Mouse (Mus musculus): ENCODE data around the gene Dst. TPM values are rescaled to one million over a fixed set of nuclear protein-coding genes. Genes with fewer than 3 reads are reported as not detected.

The Dst gene
- total and polyA plus RNA-seq, 3 experiments: 0.83 to 1.1 TPM; not detected in 1

- DNase-seq (ENCODE audit: low spot score) (no peak), ATAC-seq (ENCODE audit: extremely low read depth, insufficient number of reproducible peaks, low FRiP score, poor library complexity, severe bottlenecking) (no peak)
- no peaks in the 10 kb centered on the region for H3K9me3 ChIP-seq (replicated peaks)
- no peak for TF ChIP-seq CTCF (IDR thresholded peaks at IDR 0.05; ENCODE audit: low read depth, low read length)
- no peaks in the 10 kb centered on the region for H3K4me1 ChIP-seq (ENCODE audit: insufficient read depth, low read depth, low read length)
- no peaks in the 10 kb centered on the region for H3K36me3 ChIP-seq (replicated peaks)
- no peaks in the 10 kb centered on the region for H3K27me3 ChIP-seq (ENCODE audit: insufficient read depth, low read length)
- H3K4me3 ChIP-seq (ENCODE audit: low read depth, low read length): no peak overlapping the region
These were observed 192.4 kb downstream of the Dst start for GRCm38 (mm10) chr1:34100385-34100784.

- H3K27me3 ChIP-seq (ENCODE audit: insufficient read depth, low read length): no peaks in the 10 kb centered on the region
- no peaks in the 10 kb centered on the region for H3K4me1 ChIP-seq (ENCODE audit: insufficient read depth, low read depth, low read length)
- H3K9me3 ChIP-seq (replicated peaks): no peaks in the 10 kb centered on the region
- ATAC-seq (ENCODE audit: extremely low read depth, insufficient number of reproducible peaks, low FRiP score, poor library complexity, severe bottlenecking) (no peak), DNase-seq (ENCODE audit: low spot score) (no peak)
- H3K4me3 ChIP-seq (ENCODE audit: low read depth, low read length): no peak overlapping the region
- TF ChIP-seq GATA1 (IDR thresholded peaks at IDR 0.05; ENCODE audit: borderline replicate concordance, low read length) (no peak), POLR2AphosphoS5 (IDR thresholded peaks at IDR 0.05; ENCODE audit: insufficient replicate concordance, low read depth, low read length) (no peak), TAL1 (conservative IDR thresholded peaks at IDR 0.05; ENCODE audit: low read depth, low read length) (no peak), GATA2 (IDR thresholded peaks at IDR 0.05; ENCODE audit: borderline replicate concordance, low read depth, low read length) (no peak), CTCF (IDR thresholded peaks at IDR 0.05; ENCODE audit: low read depth, low read length) (no peak)
- H3K36me3 ChIP-seq (replicated peaks): no peaks in the 10 kb centered on the region
These were observed 194.6 kb downstream of the Dst start for GRCm38 (mm10) chr1:34102604-34103003.

GRCm38 (mm10) chr1:34103176-34103575 lies 195.2 kb downstream of the Dst start:
- H3K27me3 ChIP-seq (ENCODE audit: insufficient read depth, low read length): no peaks in the 10 kb centered on the region
- TF ChIP-seq GATA2 (IDR thresholded peaks at IDR 0.05; ENCODE audit: borderline replicate concordance, low read depth, low read length) (no peak), POLR2AphosphoS5 (IDR thresholded peaks at IDR 0.05; ENCODE audit: insufficient replicate concordance, low read depth, low read length) (no peak), GATA1 (IDR thresholded peaks at IDR 0.05; ENCODE audit: borderline replicate concordance, low read length) (no peak), CTCF (IDR thresholded peaks at IDR 0.05; ENCODE audit: low read depth, low read length) (no peak), TAL1 (conservative IDR thresholded peaks at IDR 0.05; ENCODE audit: low read depth, low read length) (no peak)
- H3K9me3 ChIP-seq (replicated peaks): no peaks in the 10 kb centered on the region
- ATAC-seq (ENCODE audit: extremely low read depth, insufficient number of reproducible peaks, low FRiP score, poor library complexity, severe bottlenecking) (no peak), DNase-seq (ENCODE audit: low spot score) (no peak)
- no peak overlapping the region for H3K4me3 ChIP-seq (ENCODE audit: low read depth, low read length)
- H3K4me1 ChIP-seq (ENCODE audit: insufficient read depth, low read depth, low read length): no peaks in the 10 kb centered on the region
- no peaks in the 10 kb centered on the region for H3K36me3 ChIP-seq (replicated peaks)

- Histone ChIP-seq H3K4me1 (ENCODE audit: insufficient read depth, low read depth, low read length) (no peaks in the 10 kb centered on the region), H3K4me3 (ENCODE audit: low read depth, low read length) (no peak overlapping the region), H3K36me3 (replicated peaks) (no peaks in the 10 kb centered on the region), H3K27me3 (ENCODE audit: insufficient read depth, low read length) (no peaks in the 10 kb centered on the region), H3K9me3 (replicated peaks) (no peaks in the 10 kb centered on the region)
- TF ChIP-seq TAL1 (conservative IDR thresholded peaks at IDR 0.05; ENCODE audit: low read depth, low read length) (no peak), CTCF (IDR thresholded peaks at IDR 0.05; ENCODE audit: low read depth, low read length) (no peak), GATA1 (IDR thresholded peaks at IDR 0.05; ENCODE audit: borderline replicate concordance, low read length) (no peak), GATA2 (IDR thresholded peaks at IDR 0.05; ENCODE audit: borderline replicate concordance, low read depth, low read length) (no peak), POLR2AphosphoS5 (IDR thresholded peaks at IDR 0.05; ENCODE audit: insufficient replicate concordance, low read depth, low read length) (no peak)
- no peak for ATAC-seq (ENCODE audit: extremely low read depth, insufficient number of reproducible peaks, low FRiP score, poor library complexity, severe bottlenecking)
- no peak for DNase-seq (ENCODE audit: low spot score)
These were observed 195.7 kb downstream of the Dst start for GRCm38 (mm10) chr1:34103713-34104172.

- TF ChIP-seq POLR2AphosphoS5 (IDR thresholded peaks at IDR 0.05; ENCODE audit: insufficient replicate concordance, low read depth, low read length) (no peak), CTCF (IDR thresholded peaks at IDR 0.05; ENCODE audit: low read depth, low read length) (no peak), TAL1 (conservative IDR thresholded peaks at IDR 0.05; ENCODE audit: low read depth, low read length) (no peak), GATA2 (IDR thresholded peaks at IDR 0.05; ENCODE audit: borderline replicate concordance, low read depth, low read length) (no peak), GATA1 (IDR thresholded peaks at IDR 0.05; ENCODE audit: borderline replicate concordance, low read length) (no peak)
- H3K9me3 ChIP-seq (replicated peaks): no peaks in the 10 kb centered on the region
- H3K4me1 ChIP-seq (ENCODE audit: insufficient read depth, low read depth, low read length): no peaks in the 10 kb centered on the region
- no peak overlapping the region for H3K4me3 ChIP-seq (ENCODE audit: low read depth, low read length)
- DNase-seq (ENCODE audit: low spot score): no peak
- no peaks in the 10 kb centered on the region for H3K27me3 ChIP-seq (ENCODE audit: insufficient read depth, low read length)
- no peaks in the 10 kb centered on the region for H3K36me3 ChIP-seq (replicated peaks)
- ATAC-seq (ENCODE audit: extremely low read depth, insufficient number of reproducible peaks, low FRiP score, poor library complexity, severe bottlenecking): no peak
These were observed 196.8 kb downstream of the Dst start for GRCm38 (mm10) chr1:34104846-34105245.

- TF ChIP-seq GATA1 (IDR thresholded peaks at IDR 0.05; ENCODE audit: borderline replicate concordance, low read length): no peak
- TF ChIP-seq GATA2 (IDR thresholded peaks at IDR 0.05; ENCODE audit: borderline replicate concordance, low read depth, low read length): no peak
- no peak for TF ChIP-seq TAL1 (conservative IDR thresholded peaks at IDR 0.05; ENCODE audit: low read depth, low read length)
- TF ChIP-seq CTCF (IDR thresholded peaks at IDR 0.05; ENCODE audit: low read depth, low read length): no peak
- no peak for TF ChIP-seq POLR2AphosphoS5 (IDR thresholded peaks at IDR 0.05; ENCODE audit: insufficient replicate concordance, low read depth, low read length)
- H3K27me3 ChIP-seq (ENCODE audit: insufficient read depth, low read length): no peaks in the 10 kb centered on the region
- H3K4me3 ChIP-seq (ENCODE audit: low read depth, low read length): no peak overlapping the region
- no peaks in the 10 kb centered on the region for H3K36me3 ChIP-seq (replicated peaks)
- ATAC-seq (ENCODE audit: extremely low read depth, insufficient number of reproducible peaks, low FRiP score, poor library complexity, severe bottlenecking) (no peak), DNase-seq (ENCODE audit: low spot score) (no peak)
- H3K9me3 ChIP-seq (replicated peaks): no peaks in the 10 kb centered on the region
- no peaks in the 10 kb centered on the region for H3K4me1 ChIP-seq (ENCODE audit: insufficient read depth, low read depth, low read length)
These were observed 198.6 kb downstream of the Dst start for GRCm38 (mm10) chr1:34106606-34107005.

- no peak for DNase-seq (ENCODE audit: low spot score)
- TF ChIP-seq GATA1 (IDR thresholded peaks at IDR 0.05; ENCODE audit: borderline replicate concordance, low read length) (no peak), POLR2AphosphoS5 (IDR thresholded peaks at IDR 0.05; ENCODE audit: insufficient replicate concordance, low read depth, low read length) (no peak), CTCF (IDR thresholded peaks at IDR 0.05; ENCODE audit: low read depth, low read length) (no peak)
- no peak for ATAC-seq (ENCODE audit: extremely low read depth, insufficient number of reproducible peaks, low FRiP score, poor library complexity, severe bottlenecking)
- H3K9me3 ChIP-seq (replicated peaks): no peaks in the 10 kb centered on the region
- no peak overlapping the region for H3K4me3 ChIP-seq (ENCODE audit: low read depth, low read length)
- H3K36me3 ChIP-seq (replicated peaks): no peaks in the 10 kb centered on the region
- no peaks in the 10 kb centered on the region for H3K4me1 ChIP-seq (ENCODE audit: insufficient read depth, low read depth, low read length)
- H3K27me3 ChIP-seq (ENCODE audit: insufficient read depth, low read length): no peaks in the 10 kb centered on the region
These were observed 199.1 kb downstream of the Dst start for GRCm38 (mm10) chr1:34107076-34107475.
